Mouse (Mus musculus) neural tube, embryonic 13.5 days (tissue): ENCODE measurements around the gene B3galt4. TPM values are rescaled to one million over a fixed set of nuclear protein-coding genes. Genes with fewer than 3 reads are reported as not detected.
"Not testable (repeated sequence)": the region's sequence is repeated elsewhere in the genome, so short reads cannot be mapped to it uniquely, and the experiment has no call there.

Experiments used
- ATAC-seq: fragments of 200-750 bp; cut with Nextera tagmentation; 2 replicates; pipeline ENCODE4 v1.8.0; 2017; ENCODE audit warnings: low read depth, mild to moderate bottlenecking, moderate TSS enrichment, moderate library complexity
- H3K27ac ChIP-seq: fragments of 300-500 bp; sonication (generic); replicated peaks from 2 replicates; pipeline ENCODE4 v1.5.1; 2015; ENCODE audit warnings: moderate library complexity, mild to moderate bottlenecking, inconsistent platforms
- H3K27me3 ChIP-seq: fragments of 300-500 bp; sonication (generic); 2 replicates; pipeline ENCODE4 v1.6.1; 2015; ENCODE audit warnings: mild to moderate bottlenecking, inconsistent platforms
- H3K36me3 ChIP-seq: fragments of 300-500 bp; sonication (generic); 2 replicates; pipeline ENCODE4 v1.6.1; 2015; ENCODE audit warnings: mild to moderate bottlenecking, inconsistent platforms
- H3K4me1 ChIP-seq: fragments of 300-500 bp; sonication (generic); replicated peaks from 2 replicates; pipeline ENCODE4 v1.6.1; 2015; ENCODE audit warnings: inconsistent platforms
- H3K4me2 ChIP-seq: fragments of 300-500 bp; sonication (generic); 2 replicates; pipeline ENCODE4 v1.6.1; 2015; ENCODE audit warnings: inconsistent platforms, mild to moderate bottlenecking, moderate library complexity
- H3K4me3 ChIP-seq: fragments of 300-500 bp; sonication (generic); 2 replicates; pipeline ENCODE4 v1.5.1; 2015; ENCODE audit warnings: mild to moderate bottlenecking, inconsistent platforms
- H3K9ac ChIP-seq: fragments of 300-500 bp; sonication (generic); 2 replicates; pipeline ENCODE4 v1.6.1; 2015; ENCODE audit warnings: moderate library complexity, mild to moderate bottlenecking, inconsistent platforms
- H3K9me3 ChIP-seq: fragments of 300-500 bp; sonication (generic); 2 replicates; pipeline ENCODE4 v1.6.1; 2016; ENCODE audit warnings: inconsistent platforms
- WGBS: fragments of 180-500 bp; shearing (Covaris S2); methylation state at CpG from one replicate; pipeline ENCODE4 v1.1.7; 2015; 5-methylcytosine and 5-hydroxymethylcytosine counted together
- polyA plus RNA-seq: library from polyadenylated mRNA; unstranded; fragments of >200 nt; fragmentation: Nextera tagmentation; extraction: Ambion mirVana; gene quantifications from 2 replicates; pipeline ENCODE4 v1.2.1, GENCODE M21; 2015

B3galt4 gene
- polyA plus RNA-seq, 1 experiment from 2014 or later, result 11.7 TPM

GRCm38 (mm10) chr17:33952015-33952414 is 727 bp upstream of the B3galt4 start:
- 72% methylated on average over 13 of the region's 13 CpGs for WGBS

GRCm38 (mm10) chr17:33950131-33950625 is 1.1 kb downstream of the B3galt4 start:
- H3K4me3 ChIP-seq, result peak overlapping the region; percentile 54
- peak overlapping the region; percentile 76 for H3K9ac ChIP-seq
- H3K27me3 ChIP-seq, result no peaks in the 10 kb centered on the region
- peak overlapping the region; percentile 93 for H3K4me2 ChIP-seq
- ATAC-seq, result no peak
- H3K4me1 ChIP-seq, result peaks cover 68% of the 10 kb centered on the region
- no peaks in the 10 kb centered on the region for H3K9me3 ChIP-seq
- peak overlapping the region; percentile 94 for H3K27ac ChIP-seq
- 79% methylated on average over 10 of the region's 10 CpGs for WGBS
- H3K36me3 ChIP-seq, result peaks cover 79% of the 10 kb centered on the region

More at GRCm38 (mm10) chr17:33952015-33952414, 727 bp upstream of the B3galt4 start:
- Histone ChIP-seq H3K4me3 (peak overlapping the region; percentile 54), H3K4me2 (peak overlapping the region; percentile 93), H3K4me1 (peaks cover 76% of the 10 kb centered on the region), H3K27ac (peak overlapping the region; percentile 94), H3K36me3 (peaks cover 62% of the 10 kb centered on the region), H3K9ac (peak overlapping the region; percentile 76)
- not testable (repeated sequence) for ATAC-seq, H3K27me3 ChIP-seq, H3K9me3 ChIP-seq

- H3K9ac ChIP-seq, result 0 out of 2 replicates have a peak overlapping the region, but pooled peaks have one; percentile 76
- no peak overlapping the region for H3K4me3 ChIP-seq
- H3K4me2 ChIP-seq, result no peak overlapping the region
- peaks cover 60% of the 10 kb centered on the region for H3K4me1 ChIP-seq
- ATAC-seq, result no peak
- no peak overlapping the region for H3K27ac ChIP-seq
- H3K9me3 ChIP-seq, result no peaks in the 10 kb centered on the region
- 90% methylated on average over 19 of the region's 19 CpGs for WGBS
- H3K36me3 ChIP-seq, result peaks cover 85% of the 10 kb centered on the region
- no peaks in the 10 kb centered on the region for H3K27me3 ChIP-seq
Observed at GRCm38 (mm10) chr17:33948905-33949537, 2.3 kb downstream of the B3galt4 start.

- 91% methylated on average over 22 of the region's 22 CpGs for WGBS
- Histone ChIP-seq H3K4me1 (peaks cover 52% of the 10 kb centered on the region), H3K9ac (no peak overlapping the region), H3K4me3 (no peak overlapping the region), H3K36me3 (peaks cover 85% of the 10 kb centered on the region), H3K9me3 (no peaks in the 10 kb centered on the region), H3K27ac (no peak overlapping the region), H3K27me3 (no peaks in the 10 kb centered on the region), H3K4me2 (no peak overlapping the region)
- no peak for ATAC-seq
Observed at GRCm38 (mm10) chr17:33948090-33948904, 3.0 kb downstream of the B3galt4 start.

GRCm38 (mm10) chr17:33947430-33948089 is 3.7 kb downstream of the B3galt4 start:
- Histone ChIP-seq H3K4me3 (no peak overlapping the region), H3K27me3 (no peaks in the 10 kb centered on the region), H3K9me3 (no peaks in the 10 kb centered on the region), H3K27ac (no peak overlapping the region), H3K4me2 (no peak overlapping the region), H3K4me1 (peaks cover 45% of the 10 kb centered on the region), H3K36me3 (peaks cover 82% of the 10 kb centered on the region), H3K9ac (no peak overlapping the region)
- 93% methylated on average over 10 of the region's 10 CpGs for WGBS
- ATAC-seq, result no peak

- Histone ChIP-seq H3K4me2 (no peak overlapping the region), H3K4me3 (no peak overlapping the region), H3K36me3 (peaks cover 60% of the 10 kb centered on the region), H3K4me1 (peaks cover 28% of the 10 kb centered on the region), H3K27me3 (no peaks in the 10 kb centered on the region), H3K9ac (no peak overlapping the region), H3K27ac (no peak overlapping the region), H3K9me3 (no peaks in the 10 kb centered on the region)
- 93% methylated on average over 15 of the region's 15 CpGs for WGBS
- no peak for ATAC-seq
Observed at GRCm38 (mm10) chr17:33943454-33943853, 7.8 kb downstream of the B3galt4 start.

GRCm38 (mm10) chr17:33941381-33941780 is 9.9 kb downstream of the B3galt4 start:
- ATAC-seq, result no peak
- no peaks in the 10 kb centered on the region for H3K9me3 ChIP-seq
- peak overlapping the region; percentile 88 for H3K9ac ChIP-seq
- peak overlapping the region; percentile 98 for H3K4me2 ChIP-seq
- peak overlapping the region; percentile 89 for H3K4me3 ChIP-seq
- H3K27ac ChIP-seq, result no peak overlapping the region
- peaks cover 24% of the 10 kb centered on the region for H3K4me1 ChIP-seq
- 60% methylated on average over 19 of the region's 19 CpGs for WGBS
- H3K27me3 ChIP-seq, result no peaks in the 10 kb centered on the region
- H3K36me3 ChIP-seq, result peaks cover 58% of the 10 kb centered on the region

GRCm38 (mm10) chr17:33940981-33941380 is 10.3 kb downstream of the B3galt4 start:
- no peaks in the 10 kb centered on the region for H3K9me3 ChIP-seq
- peak overlapping the region; percentile 98 for H3K4me2 ChIP-seq
- peak overlapping the region; percentile 88 for H3K9ac ChIP-seq
- no peaks in the 10 kb centered on the region for H3K27me3 ChIP-seq
- no peak overlapping the region for H3K27ac ChIP-seq
- H3K36me3 ChIP-seq, result peaks cover 55% of the 10 kb centered on the region
- peak; percentile 13 for ATAC-seq
- 3% methylated on average over 26 of the region's 26 CpGs for WGBS
- H3K4me3 ChIP-seq, result peak overlapping the region; percentile 89
- peaks cover 24% of the 10 kb centered on the region for H3K4me1 ChIP-seq

GRCm38 (mm10) chr17:33940206-33940805 is 11.0 kb downstream of the B3galt4 start, which contains the start of the genes Pfdn6 and Wdr46:
Gene Pfdn6, minus strand, starts transcription at chr17:33940343.
Gene Wdr46, plus strand, starts transcription at chr17:33940660.
- peak within 1 kb of the TSS; percentile 89 for H3K4me3 ChIP-seq
- WGBS, result under 1% methylated on average over 36 of the region's 36 CpGs
- peak within 1 kb of the TSS; percentile 98 for H3K4me2 ChIP-seq
- no peak within 1 kb of the TSS for H3K27ac ChIP-seq
- peaks cover 55% of the 10 kb centered on the region for H3K36me3 ChIP-seq
- peaks cover 24% of the 10 kb centered on the region for H3K4me1 ChIP-seq
- H3K9me3 ChIP-seq, result no peaks in the 10 kb centered on the region
- H3K27me3 ChIP-seq, result no peaks in the 10 kb centered on the region
- ATAC-seq, result peak; percentile 88
- H3K9ac ChIP-seq, result peak within 1 kb of the TSS; percentile 88

- H3K36me3 ChIP-seq, result peaks cover 47% of the 10 kb centered on the region
- H3K4me1 ChIP-seq, result peaks cover 24% of the 10 kb centered on the region
- peak overlapping the region; percentile 98 for H3K4me2 ChIP-seq
- H3K4me3 ChIP-seq, result peak overlapping the region; percentile 89
- 0 out of 2 replicates have a peak overlapping the region, but pooled peaks have one; percentile 88 for H3K9ac ChIP-seq
- H3K27me3 ChIP-seq, result no peaks in the 10 kb centered on the region
- H3K9me3 ChIP-seq, result no peaks in the 10 kb centered on the region
- H3K27ac ChIP-seq, result no peak overlapping the region
- 75% methylated on average over 11 of the region's 11 CpGs for WGBS
- no peak for ATAC-seq
Observed at GRCm38 (mm10) chr17:33938783-33939182, 12.5 kb downstream of the B3galt4 start.

- WGBS, result 86% methylated on average over 15 of the region's 15 CpGs
- H3K36me3 ChIP-seq, result peaks cover 47% of the 10 kb centered on the region
Observed at GRCm38 (mm10) chr17:33936993-33937392, 14.3 kb downstream of the B3galt4 start.

More at GRCm38 (mm10) chr17:33936993-33937392, 14.3 kb downstream of the B3galt4 start:
- H3K27ac ChIP-seq, result no peak overlapping the region
- no peak for ATAC-seq
- H3K9me3 ChIP-seq, result no peaks in the 10 kb centered on the region
- no peak overlapping the region for H3K4me3 ChIP-seq
- H3K9ac ChIP-seq, result no peak overlapping the region
- H3K4me2 ChIP-seq, result no peak overlapping the region
- peaks cover 22% of the 10 kb centered on the region for H3K4me1 ChIP-seq
- no peaks in the 10 kb centered on the region for H3K27me3 ChIP-seq
